Mouse (Mus musculus) thymus, postnatal 4 days (tissue): Measurements from ENCODE around the gene Tmem30a.
A peak's percentile ranks its signal among the peaks of the same experiment; 100 is the strongest.

Source experiments
- DNase-seq: peaks from one replicate; pipeline ENCODE4 v3.0.0; 2021

Gene Tmem30a

DNA sequence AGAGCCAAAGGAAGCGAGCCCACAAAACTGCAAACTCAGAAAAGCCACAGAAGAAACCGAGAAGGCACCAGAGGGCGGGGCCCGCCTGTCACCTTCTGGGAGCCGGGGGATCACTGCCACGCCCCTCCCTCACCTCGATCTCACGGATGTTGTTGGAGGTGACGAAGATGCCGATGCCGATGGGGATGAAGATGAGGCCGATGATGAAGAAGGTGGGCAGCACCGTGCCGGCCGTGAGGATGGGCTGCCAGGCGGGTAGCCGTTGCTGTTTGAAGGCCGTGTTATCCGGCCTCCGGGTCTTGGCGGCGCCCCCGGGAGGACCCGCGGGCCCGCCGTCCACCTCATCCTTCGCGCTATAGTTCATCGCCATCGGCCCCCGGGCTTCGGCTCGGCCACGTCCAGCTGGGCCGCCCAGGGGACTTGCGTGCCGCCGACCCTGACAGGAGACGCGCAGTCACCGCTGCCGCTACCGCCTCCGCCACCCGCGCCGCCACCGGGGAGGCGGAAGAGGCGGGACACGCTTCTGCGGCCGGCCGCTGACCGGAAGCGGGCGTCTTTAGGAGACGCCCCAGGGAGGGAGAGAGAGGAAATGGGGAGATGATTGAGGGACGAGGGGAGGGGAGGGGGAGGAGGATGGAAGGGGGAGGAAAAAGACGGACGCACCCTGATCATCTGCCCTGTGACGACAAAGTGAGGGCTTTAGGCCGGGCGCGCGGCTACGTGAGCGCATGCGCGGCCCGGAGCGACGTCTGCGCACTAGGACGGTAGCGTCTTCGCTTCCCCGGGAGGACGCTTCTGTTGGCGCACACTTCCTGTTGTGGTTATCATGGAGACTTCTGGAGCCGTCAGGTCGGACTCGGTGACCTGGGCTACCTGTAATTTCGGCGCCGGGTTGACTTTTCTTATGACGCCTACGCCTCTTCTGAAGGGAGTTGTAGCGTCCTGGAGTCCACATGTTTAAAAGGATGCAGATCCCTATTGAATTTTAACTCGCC is at the start of gene Tmem30a:
Gene Tmem30a, minus strand, starts transcription at position 667 of the 995 bp plus-strand sequence.
- peak; percentile 92 for DNase-seq

DNA sequence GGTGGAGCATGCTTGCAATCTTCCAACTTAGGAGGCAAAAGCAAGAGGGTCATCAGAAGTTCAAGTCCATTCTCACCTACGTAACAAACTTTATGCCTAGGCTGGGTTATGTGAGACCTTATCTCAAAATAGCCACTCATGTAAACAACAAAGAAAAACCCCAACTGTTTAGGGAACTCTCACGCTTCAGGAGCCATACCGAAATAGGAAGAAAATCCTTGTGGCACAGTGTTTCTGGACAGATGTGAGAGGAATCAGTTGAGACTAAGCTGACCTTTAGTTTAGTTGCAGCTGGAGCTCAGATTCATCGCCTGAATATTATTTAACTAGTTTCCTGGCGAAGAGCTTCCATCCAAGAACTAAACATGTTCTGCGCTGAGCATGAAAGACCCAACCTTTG is 49.3 kb upstream of the Tmem30a start:
- DNase-seq, result no peak

DNA sequence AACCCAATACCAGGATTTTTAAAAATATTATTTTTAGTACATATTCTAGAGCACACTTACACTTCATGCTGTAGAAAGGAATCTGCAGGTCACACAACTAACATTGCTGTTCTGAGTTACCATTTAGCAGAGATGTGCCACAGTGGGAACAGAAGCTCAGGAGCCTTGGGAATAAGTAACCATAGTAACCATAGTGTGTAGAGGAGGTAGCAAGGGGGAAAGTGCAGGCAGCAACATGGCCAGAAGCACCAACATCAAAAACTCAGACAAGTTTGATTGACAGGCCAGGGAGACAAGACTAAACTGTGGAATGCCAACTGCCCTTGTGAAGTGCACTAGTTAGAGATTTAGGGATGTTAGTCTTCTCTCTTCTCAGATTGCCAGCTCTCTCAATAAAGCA is 48.7 kb upstream of the Tmem30a start:
- DNase-seq, result no peak

DNA sequence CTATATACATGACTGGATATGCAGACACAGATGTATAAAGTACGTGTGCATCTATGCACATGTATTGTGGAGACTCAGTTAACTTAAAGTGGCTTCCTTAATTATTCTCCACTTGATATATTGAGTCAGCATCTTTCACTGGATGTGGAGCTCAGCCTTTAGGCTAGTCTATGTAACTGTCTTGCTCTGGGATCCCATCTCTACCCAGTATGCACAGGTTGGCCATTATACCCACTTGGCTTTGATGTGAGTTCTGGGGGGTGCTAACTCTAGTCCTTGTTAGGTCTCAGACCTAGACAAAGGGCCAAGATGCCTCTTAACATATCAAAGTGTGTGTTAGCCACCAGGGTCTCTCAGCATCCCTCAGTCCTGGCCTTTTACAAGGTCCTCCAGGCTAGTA is 38.0 kb upstream of the Tmem30a start:
- DNase-seq, result no peak

DNA sequence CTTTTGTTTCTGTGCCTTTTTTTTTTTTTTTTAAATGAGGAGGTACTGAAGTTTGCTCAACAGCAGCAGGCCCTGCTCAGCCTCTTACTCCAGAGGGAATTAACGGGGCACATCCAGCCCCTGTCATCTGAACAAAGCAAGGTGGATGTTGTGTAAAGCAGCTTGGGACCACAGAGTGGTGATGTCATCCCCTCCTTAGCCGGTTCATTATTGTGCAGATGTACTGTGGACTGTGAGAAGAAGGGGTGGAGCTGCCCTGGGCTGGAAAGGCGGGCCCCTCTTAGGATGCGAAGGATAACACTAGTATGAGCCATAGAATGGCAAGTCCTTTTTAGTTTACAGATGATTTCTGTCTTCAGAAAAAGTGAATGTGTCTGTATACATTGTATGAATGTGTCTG is 37.6 kb upstream of the Tmem30a start:
- no peak for DNase-seq

DNA sequence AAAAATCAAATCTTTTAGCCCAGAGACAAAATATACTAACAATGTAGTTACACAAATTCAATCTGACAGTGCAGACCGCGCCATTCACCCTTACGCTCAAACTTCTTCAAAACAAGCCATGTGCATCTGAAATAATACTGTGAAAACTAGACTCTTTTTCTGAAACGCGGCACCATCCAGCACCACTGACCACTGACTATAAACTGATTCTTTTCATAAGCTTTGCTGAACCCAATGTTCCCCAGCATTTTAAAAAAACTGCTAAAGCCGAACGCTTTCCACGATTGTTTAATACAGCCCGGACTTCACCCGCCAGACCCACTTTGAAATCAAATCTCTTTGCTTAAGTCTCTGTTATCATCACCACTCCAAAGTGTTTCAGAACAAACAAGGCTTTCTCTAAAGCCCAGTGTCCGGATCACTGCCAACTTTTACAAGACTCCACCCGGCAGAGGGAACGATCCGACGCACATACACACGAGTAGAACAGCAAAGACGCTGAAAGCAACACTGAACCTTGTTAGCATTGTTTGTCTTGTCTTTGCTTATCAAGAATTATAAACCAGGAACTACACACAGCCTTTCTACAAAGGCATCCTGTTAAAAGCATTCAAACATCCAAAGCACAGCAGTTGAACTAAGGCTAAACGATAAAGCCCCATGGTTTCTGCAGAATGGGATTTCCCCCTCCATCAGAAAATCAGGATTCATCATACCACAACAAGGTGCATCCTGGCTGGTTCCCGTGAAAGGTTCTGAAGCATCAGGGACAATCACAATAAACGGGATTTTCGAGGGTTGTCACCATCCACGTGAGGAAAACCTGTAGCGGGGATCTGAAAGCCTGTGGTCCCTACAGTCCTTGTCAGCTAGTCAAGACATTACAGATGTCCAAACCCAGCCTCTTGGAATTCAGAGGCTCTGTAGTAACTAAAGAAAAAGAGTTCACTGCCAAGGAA is 36.8 kb upstream of the Tmem30a start:
- DNase-seq, result no peak

DNA sequence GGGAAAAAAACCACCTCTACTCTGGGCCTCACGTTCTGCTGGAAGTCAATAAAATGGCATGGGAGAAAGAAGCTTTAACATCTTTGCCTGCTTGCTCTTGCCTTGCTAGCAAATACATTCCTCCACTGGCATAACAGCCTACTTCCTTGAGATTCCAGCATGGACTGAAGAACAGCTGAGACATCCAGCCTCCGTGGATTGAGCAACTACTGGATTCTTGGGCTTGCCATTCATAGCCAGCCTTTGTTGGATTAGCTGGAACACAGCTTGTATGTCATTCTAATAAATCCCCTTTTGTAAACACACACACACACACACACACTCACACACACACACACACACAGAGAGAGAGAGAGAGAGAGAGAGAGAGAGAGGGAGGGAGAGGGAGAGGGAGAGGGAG is 33.8 kb upstream of the Tmem30a start:
- DNase-seq, result no peak

DNA sequence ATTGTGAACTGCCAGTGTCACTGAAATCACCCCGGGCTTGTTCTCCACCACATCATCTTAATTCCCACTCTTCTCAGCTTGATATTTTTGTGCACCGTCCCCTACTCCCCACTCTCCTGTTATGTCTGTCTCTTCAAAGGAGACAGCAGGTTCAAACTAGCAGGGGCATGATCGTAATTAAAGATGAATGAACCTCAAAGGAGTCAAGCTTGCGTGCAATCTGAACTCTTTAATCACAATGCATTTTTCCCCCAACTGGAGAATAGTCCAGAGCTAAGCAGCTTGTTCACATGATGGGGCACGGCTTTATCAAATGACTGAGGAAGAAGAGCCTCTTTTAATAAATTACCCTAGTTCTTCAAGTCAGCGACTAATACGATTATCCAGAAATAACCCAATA is 32.2 kb upstream of the Tmem30a start:
- no peak for DNase-seq

DNA sequence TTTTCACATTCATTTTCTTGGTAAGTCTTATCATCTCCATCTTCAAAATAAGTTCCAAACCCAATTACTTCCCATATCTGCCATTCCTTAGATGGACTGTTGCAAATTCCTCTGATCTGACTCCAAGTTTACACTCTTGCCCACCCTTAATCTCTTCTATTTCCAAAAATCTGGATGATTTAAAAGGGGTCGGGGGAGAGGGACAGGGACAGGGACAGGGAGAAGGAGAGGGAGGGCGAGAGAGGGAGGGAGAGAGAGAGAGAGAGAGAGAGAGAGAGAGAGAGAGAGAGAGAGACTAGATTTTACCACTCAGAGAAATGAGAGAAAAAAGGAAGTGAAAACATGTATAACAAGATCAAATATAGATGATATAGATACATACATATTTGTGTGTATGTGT is 30.5 kb upstream of the Tmem30a start:
- DNase-seq, result no peak

DNA sequence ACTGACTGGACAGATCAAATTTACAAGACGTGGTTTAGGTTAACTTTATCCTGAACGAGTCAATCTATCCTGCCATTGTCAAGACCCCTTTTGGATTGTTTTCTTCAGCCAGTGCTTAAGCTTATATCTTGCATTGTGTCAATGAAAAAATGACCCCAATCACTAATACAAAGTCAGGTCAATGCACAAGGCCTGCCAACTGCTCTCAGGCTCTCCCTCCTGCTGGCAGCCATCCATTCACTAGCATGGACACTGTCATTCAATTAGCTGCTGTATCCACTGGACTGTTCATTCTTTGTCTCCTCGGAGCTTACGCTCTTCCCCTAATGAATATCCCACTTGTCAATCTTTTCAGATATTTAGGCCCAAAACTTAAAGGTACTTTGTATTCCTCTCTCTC is 30.1 kb upstream of the Tmem30a start:
- no peak for DNase-seq

DNA sequence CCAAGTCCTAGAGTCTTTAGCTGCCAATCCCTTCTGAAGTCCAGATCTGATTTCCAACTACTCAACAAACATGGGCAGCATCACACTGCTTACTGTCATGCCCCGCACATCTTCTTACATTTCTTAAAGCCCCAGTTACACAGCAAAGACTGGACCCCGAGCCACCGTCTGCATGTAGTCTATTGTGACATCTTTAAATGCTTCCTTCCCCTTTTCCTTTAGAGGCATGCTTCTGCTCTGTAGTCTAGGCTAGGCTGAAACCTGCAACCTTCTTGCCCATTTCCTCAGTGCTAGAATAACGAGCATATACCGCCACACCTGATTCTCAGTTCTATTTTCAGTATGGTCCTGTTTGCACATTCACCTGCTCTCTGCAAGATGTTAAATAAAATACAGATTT is 23.2 kb upstream of the Tmem30a start:
- DNase-seq, result no peak

DNA sequence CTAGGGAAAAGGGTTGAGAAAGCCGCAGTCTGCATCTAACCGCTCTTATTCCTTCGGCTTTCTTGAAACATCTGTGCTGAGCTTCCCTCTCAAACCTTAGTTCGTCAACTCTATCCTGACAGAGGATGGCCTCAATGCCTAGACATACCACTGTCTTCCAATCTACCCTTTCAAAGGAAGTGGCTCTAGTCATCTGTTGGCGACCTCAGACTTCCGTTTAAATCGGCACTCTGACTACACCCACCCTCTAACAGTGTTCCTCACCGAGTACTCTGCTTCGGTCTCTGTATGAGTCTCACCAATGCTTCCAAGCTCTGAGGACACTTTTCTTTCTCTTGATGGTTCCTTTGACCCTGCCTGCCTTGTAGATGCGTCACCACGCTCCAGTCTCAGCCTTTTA is 22.7 kb upstream of the Tmem30a start:
- peak; percentile 23 for DNase-seq

DNA sequence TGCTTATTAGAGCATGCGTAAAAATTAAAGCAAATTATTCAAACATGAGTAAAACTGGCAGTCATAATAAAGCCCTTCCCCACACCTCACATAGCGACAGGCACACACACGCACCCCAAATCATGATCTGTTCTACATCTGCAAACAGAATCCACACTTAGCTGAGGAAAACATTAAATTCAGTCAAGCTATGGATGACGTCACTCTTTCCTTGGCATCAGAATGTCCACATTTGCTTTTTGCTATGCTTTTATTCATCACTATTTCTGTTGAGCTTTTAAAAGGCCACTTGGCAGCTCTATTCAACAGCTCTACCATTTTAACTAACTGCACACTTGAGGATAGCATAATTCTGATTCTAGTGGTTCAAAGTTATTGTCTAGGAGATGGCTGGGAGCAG is 21.3 kb upstream of the Tmem30a start:
- no peak for DNase-seq

DNA sequence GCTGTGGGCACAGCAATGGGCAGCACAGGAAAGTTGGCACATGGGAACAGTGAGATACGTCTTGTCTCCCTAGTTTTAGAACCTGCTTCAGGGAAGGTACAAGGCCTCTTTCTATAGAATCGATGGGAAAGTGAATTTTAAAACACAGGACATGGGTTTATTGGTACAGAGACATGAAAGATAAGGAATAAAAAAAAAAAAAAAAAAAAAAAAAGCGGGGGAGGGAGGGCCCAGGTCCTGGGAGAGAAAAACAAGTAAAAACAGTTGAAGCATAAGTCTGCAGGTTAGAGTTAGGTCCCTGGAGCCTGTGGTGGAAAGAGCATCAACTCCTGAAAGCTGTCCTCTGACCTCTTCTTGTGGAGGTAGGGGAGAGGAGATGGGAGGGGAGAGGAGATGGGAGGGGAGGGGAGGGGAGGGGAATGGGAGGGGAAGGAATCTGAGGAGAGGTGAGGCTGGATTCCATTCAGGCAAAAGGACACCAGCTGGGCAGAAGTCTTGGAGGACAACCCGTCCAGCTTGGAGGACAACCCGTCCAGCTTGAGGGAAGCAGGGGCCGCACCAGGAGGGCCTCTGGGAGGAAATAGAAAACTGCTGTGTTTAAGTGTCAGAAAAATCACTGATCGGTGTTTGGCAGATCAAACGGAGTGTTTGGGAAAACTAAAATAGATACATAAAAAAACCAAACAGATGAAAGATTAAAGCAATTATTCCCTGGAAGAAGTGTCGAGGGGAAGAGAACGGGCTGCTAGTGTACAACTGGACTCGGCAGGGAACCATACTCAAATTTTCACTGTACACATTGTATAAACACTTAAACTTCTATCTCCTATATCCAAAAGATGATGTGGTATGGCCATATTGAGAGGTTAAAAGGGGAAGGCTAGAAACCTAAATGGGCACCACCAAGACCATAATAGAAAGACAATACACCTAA is 17.9 kb upstream of the Tmem30a start:
- no peak for DNase-seq

DNA sequence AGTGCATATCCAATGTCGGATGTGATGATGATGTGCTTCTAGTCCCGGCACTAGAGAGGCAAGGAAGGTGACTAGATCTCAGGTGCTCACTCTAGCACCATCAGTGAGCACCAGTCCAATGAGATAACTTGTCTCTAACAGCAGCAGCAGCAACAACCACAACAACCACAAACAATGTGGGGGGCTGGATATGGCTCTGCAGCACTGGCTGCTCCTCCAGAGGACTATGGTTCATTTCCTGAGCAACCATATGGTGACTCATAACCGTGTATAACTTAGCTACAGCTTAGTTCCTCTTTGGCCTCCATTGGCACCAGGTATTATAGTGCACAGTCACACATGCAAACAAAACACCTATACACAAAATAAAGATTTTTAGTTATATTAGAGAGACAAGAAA is 17.2 kb upstream of the Tmem30a start:
- DNase-seq, result no peak

DNA sequence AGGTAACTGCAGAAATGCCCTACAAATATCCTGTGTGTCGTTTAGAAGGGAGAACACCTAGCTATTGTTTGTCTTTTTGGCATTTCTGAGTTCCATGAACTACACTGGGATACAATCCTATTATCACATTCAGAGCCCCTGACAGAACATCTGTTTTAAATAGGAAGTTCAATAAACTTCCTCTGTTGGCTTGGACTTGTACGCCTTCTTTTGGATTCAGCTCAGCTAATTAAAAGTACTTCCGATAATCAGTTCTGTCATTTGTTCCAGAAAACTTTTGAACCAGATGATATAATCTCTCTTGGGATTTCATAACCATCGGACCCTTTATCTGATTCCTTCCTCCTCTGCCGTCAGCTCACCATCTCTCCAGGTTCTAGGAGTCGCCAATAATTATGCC is 16.1 kb upstream of the Tmem30a start:
- no peak for DNase-seq

DNA sequence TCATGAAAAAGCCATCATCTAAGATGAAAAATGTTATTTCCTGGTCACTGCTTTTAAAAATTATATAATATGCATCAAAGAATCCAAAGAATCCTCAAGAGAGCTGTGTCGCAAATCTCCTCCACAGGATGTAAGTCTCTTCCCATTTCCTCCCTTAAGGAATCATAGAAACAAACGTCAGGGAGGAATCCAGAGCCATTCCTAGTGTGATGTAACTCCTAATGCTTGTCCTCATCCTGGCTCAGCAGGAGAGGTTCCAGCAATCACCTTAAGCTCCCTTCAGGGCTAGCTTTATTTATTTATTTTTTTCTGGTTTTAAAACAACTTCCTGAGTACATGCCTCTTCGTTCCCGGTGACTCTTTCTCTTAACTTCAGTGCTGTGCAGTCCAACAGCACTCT is 13.9 kb upstream of the Tmem30a start:
- DNase-seq, result no peak

DNA sequence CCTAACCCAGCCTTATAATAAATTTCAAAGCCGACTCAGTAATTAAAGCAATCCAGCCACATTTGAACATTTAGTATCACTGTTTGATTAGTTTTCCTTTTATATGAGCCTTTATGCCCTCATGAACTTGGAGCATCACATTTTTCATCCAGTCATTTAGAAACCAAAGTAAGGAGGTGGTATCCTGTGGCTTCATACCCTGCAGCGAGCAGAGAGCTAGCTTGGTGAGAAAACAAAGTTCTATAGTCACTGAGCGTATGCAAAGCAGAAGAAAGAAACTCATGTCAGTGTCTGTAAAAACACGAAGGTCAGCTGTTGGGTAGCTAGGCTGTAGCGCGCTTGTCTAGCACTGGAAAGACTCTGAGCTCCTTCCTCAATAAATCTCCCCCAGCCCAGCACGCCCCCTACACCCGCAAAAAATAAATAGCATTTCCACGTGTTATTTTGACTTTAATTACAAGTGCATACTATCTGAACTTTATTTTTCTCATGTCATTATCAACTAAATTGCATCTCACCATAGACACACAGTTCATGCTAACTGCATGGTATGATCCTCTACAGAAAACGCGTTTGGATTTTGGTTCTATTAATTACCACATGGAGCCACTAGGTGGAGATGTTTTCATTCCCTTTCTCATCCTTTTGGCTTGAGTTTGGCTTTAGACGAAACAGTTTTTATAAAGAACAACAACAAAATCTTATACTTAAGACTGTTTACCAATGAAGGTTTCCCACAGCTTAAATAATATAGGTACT is 13.2 kb upstream of the Tmem30a start:
- no peak for DNase-seq

DNA sequence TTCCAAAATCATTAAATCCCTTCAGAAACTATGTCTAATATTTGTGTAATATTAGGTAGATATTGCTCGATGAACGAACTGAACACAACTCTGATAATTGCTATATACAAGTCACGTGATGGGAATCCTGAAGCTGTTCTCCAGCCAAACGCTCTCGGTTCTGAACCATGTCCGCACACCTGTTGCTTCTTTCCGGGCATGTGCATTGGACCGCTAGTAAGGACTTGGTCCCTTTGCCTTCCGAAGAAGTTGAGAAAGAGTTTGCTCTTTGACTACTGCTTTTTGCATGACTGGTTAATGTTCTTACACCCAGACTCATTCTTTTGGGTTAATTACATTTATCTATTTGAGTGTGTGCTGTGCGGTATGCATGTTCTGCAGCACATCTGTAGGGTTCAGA is 12.1 kb upstream of the Tmem30a start:
- DNase-seq, result no peak

DNA sequence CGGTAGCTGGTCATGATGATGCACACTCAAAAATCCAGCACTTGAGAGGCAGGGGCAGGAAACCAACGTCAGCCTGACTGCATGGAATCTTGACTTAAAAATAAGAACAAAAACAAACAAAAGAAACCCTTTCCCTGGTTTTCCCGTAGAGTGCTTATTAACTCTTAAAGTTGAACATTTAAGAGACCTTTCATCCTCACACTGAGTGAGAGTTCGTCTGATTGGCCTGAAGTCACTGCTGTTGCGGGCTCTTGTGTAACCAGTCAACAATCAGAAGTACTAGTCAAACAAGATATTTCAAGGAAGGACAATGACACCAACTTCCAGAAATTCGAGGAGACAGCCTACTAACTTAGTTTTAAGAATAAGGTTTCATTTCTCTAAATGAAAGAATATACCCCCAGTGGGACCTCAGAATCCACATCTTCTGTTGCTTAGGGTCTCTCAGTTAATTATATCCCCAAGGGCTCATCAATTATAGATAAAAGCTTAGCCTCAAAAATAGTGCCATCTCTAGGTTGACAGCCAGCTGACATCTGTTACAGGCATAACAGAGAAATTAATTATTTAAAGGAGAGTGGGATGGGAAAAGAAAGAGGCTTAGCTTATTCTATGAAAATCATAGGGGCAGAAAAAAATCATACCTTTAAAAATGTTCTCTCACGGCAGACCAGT is 3.3 kb upstream of the Tmem30a start:
- no peak for DNase-seq

DNA sequence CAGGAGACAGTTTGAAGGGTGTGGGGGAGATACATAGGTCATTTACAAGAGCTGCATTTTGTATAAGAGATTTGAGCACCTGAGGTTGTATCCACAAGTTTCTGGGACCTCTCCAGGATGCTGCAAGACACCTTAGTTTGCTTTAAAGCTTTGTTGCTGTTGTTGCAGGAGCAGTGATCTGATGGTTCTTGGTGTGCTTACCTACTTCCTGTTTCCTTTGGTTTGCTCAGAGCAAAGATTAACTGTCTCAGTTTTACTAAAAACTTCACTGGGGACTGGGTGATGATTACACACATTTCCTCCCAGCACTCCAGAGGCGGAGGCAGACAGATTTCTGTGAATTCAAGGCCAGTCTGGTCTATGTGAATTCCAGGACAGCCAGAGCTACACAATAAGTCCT is 1.8 kb upstream of the Tmem30a start:
- DNase-seq, result no peak
